Mouse (Mus musculus): Measurements from ENCODE around the gene Rnf216. TPM values are rescaled to one million over a fixed set of nuclear protein-coding genes. Genes with fewer than 3 reads are reported as not detected.
A peak's percentile ranks its signal among the peaks of the same experiment; 100 is the strongest.
"Not testable (repeated sequence)": the region's sequence is repeated elsewhere in the genome, so short reads cannot be mapped to it uniquely, and the experiment has no call there.

Gene Rnf216
- polyA plus RNA-seq, 1 experiment, result 33.8 TPM

GRCm38 (mm10) chr5:143135042-143135441 is 22.2 kb upstream of the Rnf216 start:
- Histone ChIP-seq H3K27me3 (ENCODE audit: control insufficient read depth, insufficient read depth, low read length) (no peaks in the 10 kb centered on the region), H3K27ac (ENCODE audit: insufficient read depth, low read length) (no peak overlapping the region), H3K4me1 (ENCODE audit: control insufficient read depth, insufficient read depth, low read length) (no peaks in the 10 kb centered on the region), H3K4me3 (replicated peaks; ENCODE audit: insufficient read depth, low read depth, low read length) (no peak overlapping the region)
- DNase-seq, result no peak
- TF ChIP-seq POLR2A (IDR thresholded peaks at IDR 0.05; ENCODE audit: borderline replicate concordance, insufficient read depth, low read length) (no peak), CTCF (IDR thresholded peaks at IDR 0.05; ENCODE audit: borderline replicate concordance, insufficient read depth, low read depth, low read length) (no peak)
- WGBS, result 75% methylated on average over 7 of the region's 7 CpGs

GRCm38 (mm10) chr5:143134216-143135010 is 21.6 kb upstream of the Rnf216 start:
- not testable (repeated sequence) for H3K27ac ChIP-seq (ENCODE audit: insufficient read depth, low read length); H3K4me1 ChIP-seq (ENCODE audit: control insufficient read depth, insufficient read depth, low read length); DNase-seq; H3K27me3 ChIP-seq (ENCODE audit: control insufficient read depth, insufficient read depth, low read length); H3K4me3 ChIP-seq (replicated peaks; ENCODE audit: insufficient read depth, low read depth, low read length)
- 81% methylated on average over 4 of the region's 6 CpGs for WGBS

- Histone ChIP-seq H3K27me3 (ENCODE audit: control insufficient read depth, insufficient read depth, low read length) (no peaks in the 10 kb centered on the region), H3K4me1 (ENCODE audit: control insufficient read depth, insufficient read depth, low read length) (peaks cover 4% of the 10 kb centered on the region), H3K4me3 (replicated peaks; ENCODE audit: insufficient read depth, low read depth, low read length) (no peak overlapping the region), H3K27ac (ENCODE audit: insufficient read depth, low read length) (no peak overlapping the region)
- 86% methylated on average over 13 of the region's 13 CpGs for WGBS
- DNase-seq, result no peak
- TF ChIP-seq CTCF (IDR thresholded peaks at IDR 0.05; ENCODE audit: borderline replicate concordance, insufficient read depth, low read depth, low read length) (no peak), POLR2A (IDR thresholded peaks at IDR 0.05; ENCODE audit: borderline replicate concordance, insufficient read depth, low read length) (no peak)
Observed at GRCm38 (mm10) chr5:143132935-143133514, 20.2 kb upstream of the Rnf216 start.

GRCm38 (mm10) chr5:143130342-143130741 is 17.5 kb upstream of the Rnf216 start:
- DNase-seq, result no peak
- Histone ChIP-seq H3K27me3 (ENCODE audit: control insufficient read depth, insufficient read depth, low read length) (no peaks in the 10 kb centered on the region), H3K4me3 (replicated peaks; ENCODE audit: insufficient read depth, low read depth, low read length) (no peak overlapping the region), H3K27ac (ENCODE audit: insufficient read depth, low read length) (no peak overlapping the region), H3K4me1 (ENCODE audit: control insufficient read depth, insufficient read depth, low read length) (peaks cover 10% of the 10 kb centered on the region)
- TF ChIP-seq CTCF (IDR thresholded peaks at IDR 0.05; ENCODE audit: borderline replicate concordance, insufficient read depth, low read depth, low read length) (peak; percentile 22; the same call in 1 of the 2 replicates), POLR2A (IDR thresholded peaks at IDR 0.05; ENCODE audit: borderline replicate concordance, insufficient read depth, low read length) (no peak)
- WGBS, result 90% methylated on average over 7 of the region's 7 CpGs

GRCm38 (mm10) chr5:143129101-143129500 is 16.3 kb upstream of the Rnf216 start:
- no peak for DNase-seq
- 93% methylated on average over 16 of the region's 16 CpGs for WGBS
- no peak overlapping the region for H3K27ac ChIP-seq (ENCODE audit: insufficient read depth, low read length)
- no peak for TF ChIP-seq CTCF (IDR thresholded peaks at IDR 0.05; ENCODE audit: borderline replicate concordance, insufficient read depth, low read depth, low read length)
- TF ChIP-seq POLR2A (IDR thresholded peaks at IDR 0.05; ENCODE audit: borderline replicate concordance, insufficient read depth, low read length), result no peak
- peaks cover 10% of the 10 kb centered on the region for H3K4me1 ChIP-seq (ENCODE audit: control insufficient read depth, insufficient read depth, low read length)
- H3K4me3 ChIP-seq (replicated peaks; ENCODE audit: insufficient read depth, low read depth, low read length), result no peak overlapping the region
- no peaks in the 10 kb centered on the region for H3K27me3 ChIP-seq (ENCODE audit: control insufficient read depth, insufficient read depth, low read length)

- 5% methylated on average over 8 of the region's 8 CpGs for WGBS
- H3K27ac ChIP-seq (ENCODE audit: insufficient read depth, low read length), result no peak overlapping the region
- H3K4me3 ChIP-seq (replicated peaks; ENCODE audit: insufficient read depth, low read depth, low read length), result peak overlapping the region; percentile 3
- TF ChIP-seq CTCF (IDR thresholded peaks at IDR 0.05; ENCODE audit: borderline replicate concordance, insufficient read depth, low read depth, low read length) (no peak), POLR2A (IDR thresholded peaks at IDR 0.05; ENCODE audit: borderline replicate concordance, insufficient read depth, low read length) (no peak)
- peaks cover 10% of the 10 kb centered on the region for H3K4me1 ChIP-seq (ENCODE audit: control insufficient read depth, insufficient read depth, low read length)
- peak; percentile 71 to 86 for DNase-seq
- no peaks in the 10 kb centered on the region for H3K27me3 ChIP-seq (ENCODE audit: control insufficient read depth, insufficient read depth, low read length)
Observed at GRCm38 (mm10) chr5:143127837-143128236, 15.0 kb upstream of the Rnf216 start.

GRCm38 (mm10) chr5:143126908-143127307 is 14.1 kb upstream of the Rnf216 start:
- 73% methylated on average over 4 of the region's 4 CpGs for WGBS
- no peaks in the 10 kb centered on the region for H3K27me3 ChIP-seq (ENCODE audit: control insufficient read depth, insufficient read depth, low read length)
- H3K27ac ChIP-seq (ENCODE audit: insufficient read depth, low read length), result no peak overlapping the region
- H3K4me3 ChIP-seq (replicated peaks; ENCODE audit: insufficient read depth, low read depth, low read length), result no peak overlapping the region
- peaks cover 10% of the 10 kb centered on the region for H3K4me1 ChIP-seq (ENCODE audit: control insufficient read depth, insufficient read depth, low read length)
- no peak for DNase-seq
- TF ChIP-seq POLR2A (IDR thresholded peaks at IDR 0.05; ENCODE audit: borderline replicate concordance, insufficient read depth, low read length) (no peak), CTCF (IDR thresholded peaks at IDR 0.05; ENCODE audit: borderline replicate concordance, insufficient read depth, low read depth, low read length) (no peak)

- H3K4me3 ChIP-seq (replicated peaks; ENCODE audit: insufficient read depth, low read depth, low read length), result no peak overlapping the region
- WGBS, result 89% methylated on average over 9 of the region's 9 CpGs
- DNase-seq, result no peak
- H3K27me3 ChIP-seq (ENCODE audit: control insufficient read depth, insufficient read depth, low read length), result no peaks in the 10 kb centered on the region
- no peak overlapping the region for H3K27ac ChIP-seq (ENCODE audit: insufficient read depth, low read length)
- peaks cover 10% of the 10 kb centered on the region for H3K4me1 ChIP-seq (ENCODE audit: control insufficient read depth, insufficient read depth, low read length)
- TF ChIP-seq CTCF (IDR thresholded peaks at IDR 0.05; ENCODE audit: borderline replicate concordance, insufficient read depth, low read depth, low read length), result no peak
- TF ChIP-seq POLR2A (IDR thresholded peaks at IDR 0.05; ENCODE audit: borderline replicate concordance, insufficient read depth, low read length), result no peak
Observed at GRCm38 (mm10) chr5:143126089-143126488, 13.3 kb upstream of the Rnf216 start.

Data from cerebellum, adult 2 months (tissue).